Mouse (Mus musculus) lung, postnatal 14 days (tissue): Measurements from ENCODE around the gene Zfp14.

ENCODE experiments used
- DNase-seq: peaks from one replicate; pipeline ENCODE4 v3.0.0; 2021

Gene Zfp14

GRCm38 (mm10) chr7:30050882-30051548, at the start of gene Zfp14:
TSS of gene Zfp14 (minus strand) at chr7:30051380.
- DNase-seq: peak; percentile 89

- peak; percentile 18 for DNase-seq
Observed at GRCm38 (mm10) chr7:30099297-30099696, 48.1 kb upstream of the Zfp14 start.

- no peak for DNase-seq
Observed at GRCm38 (mm10) chr7:30095551-30096125, 44.5 kb upstream of the Zfp14 start.

- DNase-seq: peak; percentile 89
Observed at GRCm38 (mm10) chr7:30094646-30095429, 43.7 kb upstream of the Zfp14 start, which contains the start of gene Zfp260. TSS of gene Zfp260 (plus strand) at chr7:30094777.

GRCm38 (mm10) chr7:30093918-30094415, 42.8 kb upstream of the Zfp14 start:
- no peak for DNase-seq

GRCm38 (mm10) chr7:30092666-30093065, 41.5 kb upstream of the Zfp14 start:
- DNase-seq: no peak

- DNase-seq: no peak
Observed at GRCm38 (mm10) chr7:30090970-30091585, 39.9 kb upstream of the Zfp14 start.

- peak; percentile 96 for DNase-seq
Observed at GRCm38 (mm10) chr7:30090092-30090969, 39.2 kb upstream of the Zfp14 start, which contains the start of the genes Gm26920 and Zfp566. TSS of gene Gm26920 (minus strand) at chr7:30090410. TSS of gene Zfp566 (minus strand) at chr7:30090527.

- no peak for DNase-seq
Observed at GRCm38 (mm10) chr7:30089405-30089804, 38.2 kb upstream of the Zfp14 start.

- no peak for DNase-seq
Observed at GRCm38 (mm10) chr7:30086524-30086923, 35.3 kb upstream of the Zfp14 start.

- peak; percentile 79 for DNase-seq
Observed at GRCm38 (mm10) chr7:30072146-30073028, 21.2 kb upstream of the Zfp14 start, which contains the start of gene Zfp82. TSS of gene Zfp82 (minus strand) at chr7:30072900.

- no peak for DNase-seq
Observed at GRCm38 (mm10) chr7:30064622-30065021, 13.4 kb upstream of the Zfp14 start.

GRCm38 (mm10) chr7:30062478-30062877, 11.3 kb upstream of the Zfp14 start:
- no peak for DNase-seq

GRCm38 (mm10) chr7:30060341-30060740, 9.2 kb upstream of the Zfp14 start:
- DNase-seq: no peak

GRCm38 (mm10) chr7:30053591-30053990, 2.4 kb upstream of the Zfp14 start:
- no peak for DNase-seq

GRCm38 (mm10) chr7:30048126-30048525, 3.1 kb downstream of the Zfp14 start:
- DNase-seq: no peak

GRCm38 (mm10) chr7:30044354-30044753, 6.8 kb downstream of the Zfp14 start:
- no peak for DNase-seq

GRCm38 (mm10) chr7:30034331-30034730, 16.8 kb downstream of the Zfp14 start:
- no peak for DNase-seq

- DNase-seq: no peak
Observed at GRCm38 (mm10) chr7:30031379-30031778, 19.8 kb downstream of the Zfp14 start.

- DNase-seq: no peak
Observed at GRCm38 (mm10) chr7:30030677-30031076, 20.5 kb downstream of the Zfp14 start.

- DNase-seq: no peak
Observed at GRCm38 (mm10) chr7:30028572-30028971, 22.6 kb downstream of the Zfp14 start.
